Mouse (Mus musculus) intestine, postnatal 0 days (tissue): ENCODE measurements around the gene Babam2. TPM values are rescaled to one million over a fixed set of nuclear protein-coding genes. Genes with fewer than 3 reads are reported as not detected.

Experiments
- ATAC-seq: fragments of 200-750 bp; cut with Nextera tagmentation; 2 replicates; pipeline ENCODE4 v1.8.0; 2017; ENCODE audit warnings: mild to moderate bottlenecking, moderate TSS enrichment, moderate library complexity
- H3K27ac ChIP-seq: fragments of 300-500 bp; sonication (generic); 2 replicates; pipeline ENCODE4 v1.5.1; 2014; ENCODE audit warnings: mild to moderate bottlenecking, low read depth, low read length, moderate library complexity
- H3K27me3 ChIP-seq: fragments of 300-500 bp; sonication (generic); replicated peaks from 2 replicates; pipeline ENCODE4 v1.6.1; 2014; ENCODE audit warnings: low read length, mixed read lengths; ENCODE audit not compliant: control insufficient read depth, insufficient read depth
- H3K36me3 ChIP-seq: fragments of 300-500 bp; sonication (generic); 2 replicates; pipeline ENCODE4 v1.6.1; 2014; ENCODE audit warnings: mild to moderate bottlenecking, moderate library complexity; ENCODE audit not compliant: control insufficient read depth, insufficient read depth
- H3K4me1 ChIP-seq: fragments of 300-500 bp; sonication (generic); replicated peaks from 2 replicates; pipeline ENCODE4 v1.6.1; 2014; ENCODE audit warnings: antibody characterized with exemption, low read length, mixed read lengths; ENCODE audit not compliant: control insufficient read depth, insufficient read depth
- H3K4me2 ChIP-seq: fragments of 300-500 bp; sonication (generic); replicated peaks from 2 replicates; pipeline ENCODE4 v1.6.1; 2014; ENCODE audit warnings: low read depth, mild to moderate bottlenecking, moderate library complexity
- H3K4me3 ChIP-seq: fragments of 300-500 bp; sonication (generic); 2 replicates; pipeline ENCODE4 v1.5.1; 2014; ENCODE audit warnings: low read depth, low read length
- H3K9ac ChIP-seq: fragments of 300-500 bp; sonication (generic); 2 replicates; pipeline ENCODE4 v1.6.1; 2014; ENCODE audit warnings: mild to moderate bottlenecking, low read depth, low read length
- H3K9me3 ChIP-seq: fragments of 300-500 bp; sonication (generic); 2 replicates; pipeline ENCODE4 v1.6.1; 2016; ENCODE audit warnings: mixed run types; ENCODE audit not compliant: control insufficient read depth
- CTCF ChIP-seq: sonication (generic); IDR thresholded peaks from 2 replicates; pipeline ENCODE4 v1.5.1; 2016; ENCODE audit warnings: low read depth, mild to moderate bottlenecking, control low read depth, antibody characterized with exemption, moderate library complexity
- WGBS: fragments of 180-500 bp; shearing (Covaris S2); extraction: QIAGEN DNeasy Blood & Tissue Kit; methylation state at CpG from one replicate; pipeline ENCODE4 v1.1.7; 2014; 5-methylcytosine and 5-hydroxymethylcytosine counted together
- polyA plus RNA-seq: library from polyadenylated mRNA; unstranded; fragments of >200 nt; fragmentation: Nextera tagmentation; extraction: Ambion mirVana; gene quantifications from 2 replicates; pipeline ENCODE4 v1.2.1, GENCODE M21; 2015

The Babam2 gene
- polyA plus RNA-seq, 1 experiment from 2014 or later: 53.8 TPM

DNA sequence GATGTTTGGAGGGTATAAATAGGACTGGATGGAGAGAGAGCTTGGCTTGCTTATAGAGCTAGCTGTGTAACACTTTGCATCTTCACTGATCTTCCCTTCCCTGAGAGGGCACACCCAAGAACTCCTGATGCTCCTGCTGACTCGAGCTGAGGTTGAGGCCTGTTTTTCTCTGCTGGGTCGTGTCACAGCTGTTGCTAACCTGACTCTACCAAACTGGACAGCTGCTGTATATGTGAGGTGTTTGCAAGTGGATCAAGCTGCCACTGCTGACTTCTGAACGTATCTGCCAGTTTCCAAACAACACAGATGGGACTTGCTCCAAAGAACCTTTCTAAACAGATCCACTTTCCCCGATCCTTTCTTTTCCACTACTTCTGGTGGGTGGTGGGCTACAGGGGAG lies 9.3 kb downstream of the Babam2 start:
- H3K4me3 ChIP-seq: no peak overlapping the region
- H3K4me1 ChIP-seq: no peaks in the 10 kb centered on the region
- no peak overlapping the region for H3K27ac ChIP-seq
- no peak for TF ChIP-seq CTCF
- H3K27me3 ChIP-seq: no peaks in the 10 kb centered on the region
- H3K4me2 ChIP-seq: no peak overlapping the region
- ATAC-seq: no peak
- peaks cover 20% of the 10 kb centered on the region for H3K36me3 ChIP-seq
- no peak overlapping the region for H3K9ac ChIP-seq
- 80% methylated on average over 4 of the region's 4 CpGs for WGBS
- no peaks in the 10 kb centered on the region for H3K9me3 ChIP-seq

DNA sequence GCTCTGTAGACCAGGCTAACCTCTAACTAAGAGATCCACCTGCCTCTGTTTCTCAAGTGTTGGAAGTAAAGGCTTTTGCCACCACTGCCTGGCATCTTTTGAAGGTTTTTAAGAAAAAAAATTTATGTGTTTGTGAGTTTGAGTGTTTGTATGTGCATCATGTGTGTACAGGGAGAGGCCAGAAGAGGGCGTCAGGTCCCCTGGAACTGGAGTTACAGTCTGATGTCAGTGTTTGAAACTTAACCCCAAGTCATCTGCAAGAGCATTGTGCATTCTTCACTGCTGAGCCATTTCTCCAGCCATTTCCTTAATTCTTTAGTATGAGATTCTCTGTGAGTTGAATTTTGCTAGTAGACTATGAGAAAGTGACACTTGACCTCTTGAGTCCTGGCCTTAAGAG lies 11.9 kb downstream of the Babam2 start:
- WGBS: 77% methylated on average over 1 of the region's 1 CpGs
- no peak overlapping the region for H3K9ac ChIP-seq
- H3K27me3 ChIP-seq: no peaks in the 10 kb centered on the region
- H3K4me2 ChIP-seq: no peak overlapping the region
- no peaks in the 10 kb centered on the region for H3K9me3 ChIP-seq
- no peak overlapping the region for H3K4me3 ChIP-seq
- 0 out of 2 replicates have a peak, but pooled peaks cover 6% of the 10 kb centered on the region for H3K36me3 ChIP-seq
- H3K4me1 ChIP-seq: peaks cover 5% of the 10 kb centered on the region; the same call in 1 of the 2 replicates
- ATAC-seq: no peak
- H3K27ac ChIP-seq: no peak overlapping the region
- peak; percentile 55 for TF ChIP-seq CTCF

DNA sequence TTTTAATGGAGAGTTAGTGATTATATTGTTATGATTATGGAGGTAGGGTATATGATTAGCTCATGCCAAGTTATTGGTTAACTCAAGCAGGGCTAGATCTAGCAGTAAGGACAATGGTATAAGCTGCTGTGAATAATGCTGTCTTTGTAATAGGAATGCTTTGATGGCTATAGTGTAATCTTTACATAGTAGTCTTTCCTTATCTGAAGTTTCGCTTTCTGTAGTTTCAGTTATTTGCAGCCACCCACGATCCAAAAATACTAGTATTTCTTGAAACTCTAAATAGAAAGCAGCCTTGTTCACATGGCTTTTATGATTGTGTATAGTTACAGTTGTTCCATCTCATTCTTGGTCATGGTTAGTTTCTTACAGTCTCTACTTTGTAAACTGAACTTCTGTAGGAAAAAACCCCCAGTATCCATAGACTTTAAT lies 15.8 kb downstream of the Babam2 start:
- peak overlapping the region; percentile 92 for H3K27ac ChIP-seq
- H3K4me3 ChIP-seq: no peak overlapping the region
- H3K4me2 ChIP-seq: peak overlapping the region; percentile 42
- peaks cover 13% of the 10 kb centered on the region for H3K4me1 ChIP-seq
- TF ChIP-seq CTCF: no peak
- WGBS: 30% methylated on average over 2 of the region's 2 CpGs
- H3K9ac ChIP-seq: no peak overlapping the region
- no peaks in the 10 kb centered on the region for H3K36me3 ChIP-seq
- peak; percentile 94 for ATAC-seq
- no peaks in the 10 kb centered on the region for H3K27me3 ChIP-seq
- no peaks in the 10 kb centered on the region for H3K9me3 ChIP-seq

DNA sequence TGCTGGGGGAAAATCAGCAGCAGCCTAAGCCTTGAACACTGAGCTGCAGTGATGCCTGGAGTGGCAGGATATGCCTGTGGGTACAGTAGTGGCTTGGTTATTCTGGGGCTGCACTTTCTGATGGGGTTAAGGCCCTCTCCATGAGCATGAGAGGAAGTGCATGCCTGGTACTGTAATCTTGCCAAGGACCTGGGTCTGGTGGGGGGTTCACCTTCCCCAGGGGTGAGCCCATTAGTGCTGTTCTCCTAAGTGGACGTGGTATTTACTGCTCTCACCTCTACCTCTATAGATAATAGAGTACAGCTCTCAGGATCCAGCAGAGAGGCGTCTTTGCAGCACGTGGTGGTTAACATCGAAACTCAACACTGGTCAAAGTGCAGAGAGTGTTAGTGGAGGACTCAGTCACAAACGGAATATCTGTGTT lies 16.4 kb downstream of the Babam2 start:
- TF ChIP-seq CTCF: no peak
- ATAC-seq: peak; percentile 70
- Histone ChIP-seq H3K36me3 (no peaks in the 10 kb centered on the region), H3K9ac (no peak overlapping the region), H3K9me3 (no peaks in the 10 kb centered on the region), H3K4me2 (peak overlapping the region; percentile 42), H3K27me3 (no peaks in the 10 kb centered on the region), H3K27ac (peak overlapping the region; percentile 92), H3K4me1 (peaks cover 13% of the 10 kb centered on the region), H3K4me3 (no peak overlapping the region)
- 43% methylated on average over 5 of the region's 5 CpGs for WGBS

DNA sequence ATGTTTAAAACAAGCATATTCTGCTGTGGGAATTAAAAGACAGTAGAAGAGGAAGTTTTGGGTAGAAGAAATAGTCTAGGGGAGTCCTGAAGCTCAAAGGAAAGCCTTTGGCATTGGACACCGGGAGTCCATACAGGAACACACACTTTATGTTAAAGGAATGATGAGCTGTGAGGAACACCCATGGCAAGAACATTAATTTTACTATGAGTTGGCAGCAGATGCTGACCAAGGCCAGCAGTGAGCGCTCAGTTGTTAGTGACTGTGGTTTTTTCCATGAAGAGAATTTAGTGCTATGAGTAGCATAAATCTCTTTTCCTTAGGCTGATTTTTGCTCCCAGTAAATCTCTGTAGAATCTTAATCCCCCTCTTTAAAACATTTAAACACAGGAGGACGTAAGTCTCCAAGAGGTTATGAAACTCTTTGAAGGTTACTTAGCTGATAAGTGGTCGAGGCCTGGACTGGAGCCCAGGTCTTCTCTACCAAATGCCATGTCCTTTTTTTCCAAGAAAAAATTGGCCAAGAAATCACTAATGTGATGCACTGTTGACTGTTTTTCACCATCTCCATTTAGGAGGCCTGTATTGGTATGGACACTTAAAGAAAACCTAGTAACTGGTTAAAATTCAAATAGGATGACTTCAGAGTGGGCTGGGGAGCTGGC lies 18.1 kb downstream of the Babam2 start:
- no peak overlapping the region for H3K9ac ChIP-seq
- peaks cover 13% of the 10 kb centered on the region for H3K4me1 ChIP-seq
- no peak overlapping the region for H3K4me3 ChIP-seq
- ATAC-seq: no peak
- H3K4me2 ChIP-seq: no peak overlapping the region
- no peak overlapping the region for H3K27ac ChIP-seq
- no peaks in the 10 kb centered on the region for H3K36me3 ChIP-seq
- H3K9me3 ChIP-seq: no peaks in the 10 kb centered on the region
- TF ChIP-seq CTCF: no peak
- 44% methylated on average over 4 of the region's 4 CpGs for WGBS
- no peaks in the 10 kb centered on the region for H3K27me3 ChIP-seq

DNA sequence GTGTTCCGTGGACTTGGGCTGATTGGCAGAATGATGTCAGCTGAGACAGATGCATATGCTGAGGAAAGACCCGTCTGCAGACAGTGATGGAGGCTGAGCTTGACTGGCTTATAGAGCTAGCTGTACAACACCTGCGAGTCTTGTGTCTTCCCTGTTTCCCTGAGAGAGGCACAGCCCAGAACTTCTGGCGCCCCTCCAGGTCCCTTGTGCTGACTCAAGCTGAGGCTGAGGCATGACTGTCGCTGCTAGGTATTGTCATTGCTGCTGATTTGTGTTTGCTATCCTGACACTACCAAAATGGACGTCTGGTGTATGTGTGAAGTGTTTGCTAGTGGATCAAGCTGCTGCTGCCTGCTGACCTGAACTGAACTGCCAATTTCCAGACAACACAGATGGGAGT lies 27.0 kb downstream of the Babam2 start:
- Histone ChIP-seq H3K27ac (no peak overlapping the region), H3K27me3 (no peaks in the 10 kb centered on the region), H3K36me3 (no peaks in the 10 kb centered on the region), H3K4me1 (no peaks in the 10 kb centered on the region), H3K9me3 (no peaks in the 10 kb centered on the region), H3K4me3 (no peak overlapping the region), H3K9ac (no peak overlapping the region), H3K4me2 (no peak overlapping the region)
- no peak for ATAC-seq
- TF ChIP-seq CTCF: no peak
- 72% methylated on average over 6 of the region's 6 CpGs for WGBS
